Mouse (Mus musculus) embryonic facial prominence, embryonic 11.5 days (tissue): ENCODE results near the gene Mtif3. TPM values are rescaled to one million over a fixed set of nuclear protein-coding genes. Genes with fewer than 3 reads are reported as not detected.
"Not testable (repeated sequence)": the region's sequence is repeated elsewhere in the genome, so short reads cannot be mapped to it uniquely, and the experiment has no call there.

Experiments
- ATAC-seq: fragments of 200-750 bp; cut with Nextera tagmentation; replicated peaks from 2 replicates; pipeline ENCODE4 v1.8.0; 2017; ENCODE audit warnings: low read depth; ENCODE audit not compliant: insufficient number of reproducible peaks, low FRiP score, low TSS enrichment
- DNase-seq: peaks from one replicate; pipeline ENCODE4 v3.0.0-alpha.2; 2015; ENCODE audit warnings: low spot score
- H3K27ac ChIP-seq: fragments of 300-500 bp; sonication (generic); replicated peaks from 2 replicates; pipeline ENCODE4 v1.5.1; 2014; ENCODE audit warnings: mild to moderate bottlenecking, low read depth, low read length, control low read depth
- H3K27me3 ChIP-seq: fragments of 300-500 bp; sonication (generic); 2 replicates; pipeline ENCODE4 v1.6.1; 2014; ENCODE audit warnings: mild to moderate bottlenecking, low read length, moderate library complexity, mixed read lengths; ENCODE audit not compliant: control insufficient read depth, insufficient read depth
- H3K36me3 ChIP-seq: fragments of 300-500 bp; sonication (generic); replicated peaks from 2 replicates; pipeline ENCODE4 v1.6.1; 2014; ENCODE audit warnings: low read depth, mild to moderate bottlenecking, low read length, moderate library complexity, mixed read lengths; ENCODE audit not compliant: control insufficient read depth, insufficient read depth
- H3K4me1 ChIP-seq: fragments of 300-500 bp; sonication (generic); 2 replicates; pipeline ENCODE4 v1.6.1; 2014; ENCODE audit warnings: low read length, mixed read lengths; ENCODE audit not compliant: control insufficient read depth, insufficient read depth
- H3K4me2 ChIP-seq: fragments of 300-500 bp; sonication (generic); 2 replicates; pipeline ENCODE4 v1.6.1; 2014; ENCODE audit warnings: low read depth, mild to moderate bottlenecking, control low read depth, low read length, moderate library complexity
- H3K4me3 ChIP-seq: fragments of 300-500 bp; sonication (generic); 2 replicates; pipeline ENCODE4 v1.5.1; 2014; ENCODE audit warnings: low read depth, low read length, control low read depth
- H3K9ac ChIP-seq: fragments of 300-500 bp; sonication (generic); replicated peaks from 2 replicates; pipeline ENCODE4 v1.6.1; 2014; ENCODE audit warnings: mild to moderate bottlenecking, control low read depth, low read length
- H3K9me3 ChIP-seq: fragments of 300-500 bp; sonication (generic); replicated peaks from 2 replicates; pipeline ENCODE4 v1.6.1; 2016; ENCODE audit warnings: mild to moderate bottlenecking, low read length, inconsistent platforms, mixed read lengths; ENCODE audit not compliant: control insufficient read depth
- WGBS: fragments of 180-500 bp; shearing (Covaris S2); extraction: QIAGEN DNeasy Blood & Tissue Kit; methylation state at CpG from one replicate; pipeline ENCODE4 v1.1.7; 2014; 5-methylcytosine and 5-hydroxymethylcytosine counted together
- polyA plus RNA-seq: library from polyadenylated mRNA; unstranded; fragments of >200 nt; fragmentation: Nextera tagmentation; extraction: Ambion mirVana; gene quantifications from 2 replicates; pipeline ENCODE4 v1.2.1, GENCODE M21; 2014

The Mtif3 gene
- polyA plus RNA-seq, 1 experiment from 2014 or later: 28.5 TPM

- DNase-seq (no peak), ATAC-seq (0 out of 2 replicates have a peak, but pooled peaks have one; percentile 8)
- peak overlapping the region; percentile 53 for H3K9ac ChIP-seq
- H3K4me3 ChIP-seq: peak overlapping the region; percentile 78
- H3K4me2 ChIP-seq: peak overlapping the region; percentile 74
- no peaks in the 10 kb centered on the region for H3K27me3 ChIP-seq
- peaks cover 7% of the 10 kb centered on the region for H3K36me3 ChIP-seq
- H3K9me3 ChIP-seq: no peaks in the 10 kb centered on the region
- WGBS: 18% methylated on average over 10 of the region's 10 CpGs
- H3K4me1 ChIP-seq: 0 out of 2 replicates have a peak, but pooled peaks cover 3% of the 10 kb centered on the region
- H3K27ac ChIP-seq: no peak overlapping the region
Observed at GRCm38 (mm10) chr5:146948041-146948507, 15.5 kb downstream of the Mtif3 start.

- Histone ChIP-seq H3K9ac (no peak overlapping the region), H3K9me3 (no peaks in the 10 kb centered on the region), H3K36me3 (peaks cover 1% of the 10 kb centered on the region), H3K27ac (no peak overlapping the region), H3K4me2 (no peak overlapping the region), H3K4me1 (0 out of 2 replicates have a peak, but pooled peaks cover 3% of the 10 kb centered on the region), H3K27me3 (no peaks in the 10 kb centered on the region), H3K4me3 (no peak overlapping the region)
- no peak for DNase-seq
- ATAC-seq: no peak
- 92% methylated on average over 6 of the region's 6 CpGs for WGBS
Observed at GRCm38 (mm10) chr5:146947497-146947896, 16.1 kb downstream of the Mtif3 start.

GRCm38 (mm10) chr5:146946682-146947081 lies 16.9 kb downstream of the Mtif3 start:
- no peak overlapping the region for H3K4me2 ChIP-seq
- no peak for DNase-seq
- no peaks in the 10 kb centered on the region; the same call in 1 of the 2 replicates for H3K36me3 ChIP-seq
- H3K4me1 ChIP-seq: 0 out of 2 replicates have a peak, but pooled peaks cover 3% of the 10 kb centered on the region
- H3K9ac ChIP-seq: no peak overlapping the region
- no peak for ATAC-seq
- H3K9me3 ChIP-seq: no peaks in the 10 kb centered on the region
- no peaks in the 10 kb centered on the region for H3K27me3 ChIP-seq
- 87% methylated on average over 9 of the region's 9 CpGs for WGBS
- H3K4me3 ChIP-seq: no peak overlapping the region
- no peak overlapping the region for H3K27ac ChIP-seq

- no peaks in the 10 kb centered on the region for H3K9me3 ChIP-seq
- H3K27me3 ChIP-seq: no peaks in the 10 kb centered on the region
- no peak for DNase-seq
- 96% methylated on average over 2 of the region's 2 CpGs for WGBS
- H3K36me3 ChIP-seq: no peaks in the 10 kb centered on the region
- H3K27ac ChIP-seq: no peak overlapping the region
- H3K9ac ChIP-seq: no peak overlapping the region
- no peak overlapping the region for H3K4me2 ChIP-seq
- no peak overlapping the region for H3K4me3 ChIP-seq
- no peaks in the 10 kb centered on the region for H3K4me1 ChIP-seq
- ATAC-seq: no peak
Observed at GRCm38 (mm10) chr5:146944568-146944967, 19.0 kb downstream of the Mtif3 start.

GRCm38 (mm10) chr5:146942965-146943364 lies 20.6 kb downstream of the Mtif3 start:
- Histone ChIP-seq H3K36me3 (no peaks in the 10 kb centered on the region), H3K9ac (no peak overlapping the region), H3K27ac (no peak overlapping the region), H3K9me3 (no peaks in the 10 kb centered on the region), H3K4me1 (no peaks in the 10 kb centered on the region), H3K4me3 (no peak overlapping the region), H3K4me2 (no peak overlapping the region), H3K27me3 (no peaks in the 10 kb centered on the region)
- 49% methylated on average over 15 of the region's 15 CpGs for WGBS
- peak; percentile 47 for DNase-seq
- ATAC-seq: no peak

- H3K4me1 ChIP-seq, H3K4me3 ChIP-seq, H3K9me3 ChIP-seq, H3K27me3 ChIP-seq, ATAC-seq, H3K9ac ChIP-seq, H3K36me3 ChIP-seq, H3K4me2 ChIP-seq, H3K27ac ChIP-seq: not testable (repeated sequence)
- DNase-seq: peak; percentile 30
- 25% methylated on average over 2 of the region's 2 CpGs for WGBS
Observed at GRCm38 (mm10) chr5:146941939-146942338, 21.7 kb downstream of the Mtif3 start.

- peak; percentile 75 for DNase-seq
- Histone ChIP-seq H3K9ac (no peak overlapping the region), H3K9me3 (no peaks in the 10 kb centered on the region), H3K4me3 (no peak overlapping the region), H3K27ac (no peak overlapping the region), H3K4me2 (no peak overlapping the region), H3K36me3 (no peaks in the 10 kb centered on the region), H3K4me1 (no peaks in the 10 kb centered on the region), H3K27me3 (no peaks in the 10 kb centered on the region)
- 19% methylated on average over 7 of the region's 7 CpGs for WGBS
- no peak for ATAC-seq
Observed at GRCm38 (mm10) chr5:146940219-146940618, 23.4 kb downstream of the Mtif3 start.

GRCm38 (mm10) chr5:146939109-146939796 lies 24.3 kb downstream of the Mtif3 start:
- Histone ChIP-seq H3K36me3 (no peaks in the 10 kb centered on the region), H3K4me3 (no peak overlapping the region), H3K9ac (no peak overlapping the region), H3K27me3 (no peaks in the 10 kb centered on the region), H3K27ac (no peak overlapping the region), H3K9me3 (no peaks in the 10 kb centered on the region), H3K4me1 (no peaks in the 10 kb centered on the region), H3K4me2 (no peak overlapping the region)
- 83% methylated on average over 16 of the region's 16 CpGs for WGBS
- no peak for DNase-seq
- no peak for ATAC-seq
